Mouse (Mus musculus) thymus, postnatal 25 days (tissue): ENCODE measurements around the gene Pex14.
A peak's percentile ranks its signal among the peaks of the same experiment; 100 is the strongest.

Experiments
- DNase-seq: peaks from one replicate; pipeline ENCODE4 v3.0.0; 2022

The Pex14 gene

DNA sequence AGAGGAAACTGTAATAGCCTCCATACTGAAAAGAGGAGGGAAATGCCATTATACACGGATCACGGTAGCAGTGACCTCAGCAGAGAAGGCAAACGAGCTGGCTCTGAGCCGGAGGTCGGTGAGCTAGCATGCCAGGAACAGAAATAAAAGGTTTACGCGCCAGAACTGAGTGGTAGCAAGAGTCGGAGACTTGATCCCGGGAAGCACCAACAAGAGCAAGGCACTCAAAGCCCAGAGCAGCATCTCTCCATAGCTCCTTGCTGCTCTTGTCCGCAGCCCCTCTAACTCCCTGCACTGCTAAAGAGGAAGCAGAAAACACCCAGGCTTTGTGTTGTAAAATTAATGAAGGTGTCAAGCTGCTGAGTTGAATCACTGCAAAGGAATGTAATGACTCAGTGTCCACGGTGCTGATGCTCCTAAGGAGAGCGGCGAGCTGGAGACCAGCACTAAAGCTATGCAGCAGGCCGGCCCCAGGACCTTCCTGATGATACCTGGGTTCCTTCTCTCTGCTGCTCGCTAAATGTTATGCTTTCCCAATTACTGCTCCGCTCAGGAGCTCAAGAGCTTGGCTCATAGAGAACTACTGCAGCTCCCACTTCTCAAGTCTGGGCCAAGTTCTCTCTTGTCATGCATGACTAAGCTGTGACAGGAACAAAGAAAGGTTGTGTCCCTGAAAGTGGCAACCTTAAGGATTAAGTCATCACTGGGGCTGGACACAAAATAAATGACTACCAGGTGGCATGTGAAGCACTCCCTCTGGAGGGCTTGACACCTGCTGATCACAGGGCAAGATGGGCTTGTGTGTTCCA is 50.1 kb downstream of the Pex14 start:
- DNase-seq = no peak

DNA sequence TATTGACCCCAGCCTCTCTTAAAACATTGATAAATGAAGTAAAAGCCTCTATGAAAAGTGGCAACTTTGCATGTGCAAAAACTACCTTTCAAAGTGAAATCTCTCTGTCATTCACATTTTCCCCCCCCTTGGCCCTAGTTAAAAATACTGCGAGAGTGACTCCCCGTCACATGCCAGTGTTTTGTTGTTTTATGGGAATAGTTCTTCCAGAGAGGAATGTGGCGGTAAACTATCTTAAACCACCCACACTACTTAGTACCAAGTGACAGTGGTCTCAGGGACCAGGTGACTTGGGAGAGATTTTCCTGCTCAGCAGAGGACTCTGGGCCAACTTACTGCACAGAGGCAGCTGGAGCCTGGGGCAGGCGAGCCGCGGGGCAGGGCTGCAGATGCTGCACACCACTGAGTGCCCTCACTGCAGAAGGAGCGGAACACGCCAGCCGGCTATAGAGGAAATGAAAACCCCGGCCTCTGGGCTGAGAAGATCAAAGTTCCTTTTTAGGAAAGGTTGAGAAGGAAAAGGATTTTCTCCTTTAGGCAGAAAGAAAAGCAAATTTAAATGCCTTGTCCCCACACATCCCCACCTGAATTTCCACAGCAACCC is 50.9 kb downstream of the Pex14 start:
- peak; percentile 42 for DNase-seq

DNA sequence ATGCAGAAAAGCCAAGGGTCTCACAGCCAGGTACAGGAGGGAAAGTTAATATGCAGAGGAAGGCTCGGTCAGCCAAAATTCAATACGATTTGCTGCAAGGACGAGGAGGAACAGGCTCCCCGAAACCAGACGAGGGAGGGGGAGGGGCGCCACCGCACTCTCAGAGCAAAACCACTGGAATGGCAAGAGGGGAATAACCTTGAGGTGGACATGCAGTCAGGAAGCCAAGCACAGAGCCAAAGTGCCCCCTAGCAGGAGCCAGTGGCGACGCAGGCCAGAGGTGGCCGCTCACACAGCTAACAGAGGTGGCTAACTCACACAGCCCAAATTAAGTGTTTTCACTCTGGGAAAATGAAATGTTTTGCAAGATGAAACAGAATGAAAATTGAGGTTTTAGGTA is 52.3 kb downstream of the Pex14 start:
- DNase-seq = peak; percentile 19

DNA sequence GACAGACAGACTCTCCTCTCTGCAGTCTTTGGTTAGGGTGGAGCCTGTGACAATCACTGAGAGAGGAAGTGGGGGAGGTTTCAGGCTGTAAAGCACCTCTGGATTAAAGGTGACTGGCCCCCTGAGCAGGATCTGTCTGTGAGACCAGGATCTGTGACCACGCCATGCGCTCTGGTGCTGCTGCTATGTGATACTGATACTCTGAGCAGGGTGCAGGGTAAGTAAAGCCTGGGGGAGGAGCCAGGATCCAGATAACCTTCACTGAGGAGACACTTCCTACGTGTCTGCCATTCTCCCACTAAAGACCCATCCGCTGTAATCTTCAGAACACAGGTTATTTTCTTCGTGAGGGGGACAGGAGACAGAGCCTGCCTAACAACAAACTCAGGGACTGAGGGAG is 53.8 kb downstream of the Pex14 start:
- no peak for DNase-seq

DNA sequence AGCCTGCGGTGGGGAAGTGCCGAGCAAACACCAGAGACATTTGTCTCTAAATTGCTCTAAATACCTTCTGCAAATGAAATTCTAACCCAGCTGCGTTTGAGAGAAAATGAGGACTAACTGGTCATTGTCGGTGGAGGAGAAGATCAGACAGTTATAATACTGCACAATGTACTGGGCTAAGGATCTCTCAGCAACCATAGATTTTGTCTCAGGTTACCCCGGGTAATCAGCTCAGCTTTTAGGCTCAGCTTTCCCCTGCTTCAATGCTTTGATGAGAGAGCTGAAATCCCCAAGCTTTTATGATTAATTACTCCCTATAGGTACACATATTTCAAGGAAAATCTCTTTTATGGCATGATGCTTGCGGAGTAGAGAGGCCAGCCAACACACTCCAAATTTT is 59.4 kb downstream of the Pex14 start:
- no peak for DNase-seq

DNA sequence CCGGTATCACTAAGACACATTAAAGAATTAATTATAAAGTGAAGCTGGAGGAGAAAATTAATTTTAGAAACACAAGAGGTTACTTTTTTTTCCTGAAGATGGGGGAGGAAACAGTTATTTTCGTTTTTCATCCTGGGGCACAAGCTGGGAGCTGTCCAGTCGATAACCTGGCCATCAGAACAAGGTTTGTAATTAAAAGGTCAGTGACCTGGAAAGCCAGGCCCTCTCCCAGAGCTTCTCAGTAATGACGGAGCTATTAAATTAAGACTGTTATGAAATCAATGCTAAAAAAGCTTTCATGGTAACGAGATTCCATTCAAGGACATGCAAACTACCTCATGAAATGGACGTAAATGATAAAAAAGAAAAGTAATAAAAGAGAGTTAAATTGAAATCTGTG is 62.0 kb downstream of the Pex14 start:
- DNase-seq = no peak

DNA sequence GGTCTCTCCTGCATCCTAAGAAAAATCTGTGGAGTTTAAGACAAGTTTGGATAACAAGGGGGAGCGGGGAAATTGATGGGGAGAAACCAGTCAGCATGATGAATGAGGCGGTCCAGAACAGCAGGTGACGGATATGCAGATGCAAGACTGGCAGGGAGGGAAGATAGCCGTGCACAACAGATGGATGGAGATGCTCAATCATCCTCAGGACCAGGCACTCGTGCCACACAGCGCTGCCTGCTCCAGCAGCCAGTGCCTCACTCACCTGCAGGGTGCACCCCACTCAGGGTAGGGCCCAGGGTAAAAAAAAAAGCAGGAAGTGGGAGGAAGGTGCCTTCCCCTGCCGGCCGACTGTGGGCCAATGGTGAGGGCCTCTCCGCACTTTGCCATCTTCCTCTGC is 63.1 kb downstream of the Pex14 start:
- peak; percentile 18 for DNase-seq

DNA sequence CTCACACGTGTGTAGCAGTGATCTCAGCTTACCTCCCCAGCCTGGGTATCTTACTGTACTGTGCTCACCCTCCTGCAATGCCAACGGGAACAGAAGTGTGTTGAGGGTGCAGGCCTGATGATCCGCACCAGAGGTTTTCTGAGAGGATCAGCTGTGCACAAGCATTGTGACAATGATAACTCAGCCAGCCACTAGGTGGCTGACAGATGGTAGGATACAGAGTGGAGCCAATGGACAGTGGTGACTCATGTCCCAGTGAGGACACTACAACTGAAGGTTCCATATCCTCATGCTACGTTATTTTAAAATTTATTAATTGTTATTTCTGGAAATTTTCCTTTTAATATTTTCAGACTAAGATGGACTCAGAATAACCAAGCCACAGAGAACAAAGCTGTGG is 68.2 kb downstream of the Pex14 start:
- no peak for DNase-seq

DNA sequence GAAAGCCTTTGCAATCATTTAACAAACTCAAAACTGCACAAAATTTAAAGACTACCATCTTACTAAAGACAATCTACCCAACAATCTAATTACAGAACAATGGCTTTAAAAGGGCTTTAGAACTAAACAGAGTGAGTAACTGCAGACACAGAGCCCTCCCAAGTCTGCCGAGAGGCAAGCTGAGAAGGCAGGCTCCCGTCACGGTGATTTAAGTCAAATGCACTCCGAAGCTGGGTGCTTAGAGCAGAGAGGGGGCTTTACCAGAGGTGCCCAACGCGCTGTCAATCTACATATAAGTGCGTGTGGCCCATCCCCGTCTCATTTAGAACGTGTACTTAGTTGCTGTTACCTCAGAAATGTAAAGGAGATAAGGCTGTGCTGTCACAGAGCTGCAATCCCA is 72.1 kb downstream of the Pex14 start:
- DNase-seq = no peak

DNA sequence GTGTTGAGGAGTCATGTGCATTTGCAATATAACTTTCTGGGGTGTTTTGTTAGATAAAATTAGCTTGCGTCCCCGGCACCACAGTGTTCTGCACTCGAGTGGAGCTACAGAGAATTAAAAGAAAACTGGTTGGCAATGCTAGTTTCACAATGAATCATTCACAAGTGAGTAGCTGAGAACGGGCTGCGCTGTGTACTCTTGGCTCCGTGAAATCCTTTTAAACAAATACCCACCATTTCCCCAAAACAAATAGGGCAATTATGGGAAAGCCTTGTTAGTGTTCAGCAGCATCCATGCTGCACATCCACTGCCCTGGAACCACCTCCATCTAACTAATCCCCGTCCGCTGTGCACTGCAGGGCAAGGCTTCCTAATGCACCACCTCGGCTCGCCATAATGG is 74.4 kb downstream of the Pex14 start:
- DNase-seq = no peak

DNA sequence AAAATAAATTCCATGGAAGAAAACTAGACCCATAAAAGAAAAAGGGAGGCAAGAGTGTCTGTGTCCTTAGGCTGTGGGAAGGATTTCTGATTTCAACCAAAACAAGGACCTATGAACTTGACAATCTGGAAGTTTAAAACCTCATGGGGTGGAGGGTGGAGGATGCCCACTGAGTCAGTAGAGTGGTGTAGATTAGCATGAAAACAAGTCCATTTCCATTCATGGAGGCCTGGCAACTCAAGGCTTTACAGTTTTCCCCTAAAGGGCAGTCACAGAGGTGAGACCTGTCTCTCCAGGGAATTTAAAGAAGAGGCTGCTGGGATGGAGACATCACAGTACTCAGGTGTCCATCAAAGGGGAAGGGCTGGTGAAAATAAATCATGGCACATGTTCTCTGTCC is 78.7 kb downstream of the Pex14 start:
- DNase-seq = no peak

DNA sequence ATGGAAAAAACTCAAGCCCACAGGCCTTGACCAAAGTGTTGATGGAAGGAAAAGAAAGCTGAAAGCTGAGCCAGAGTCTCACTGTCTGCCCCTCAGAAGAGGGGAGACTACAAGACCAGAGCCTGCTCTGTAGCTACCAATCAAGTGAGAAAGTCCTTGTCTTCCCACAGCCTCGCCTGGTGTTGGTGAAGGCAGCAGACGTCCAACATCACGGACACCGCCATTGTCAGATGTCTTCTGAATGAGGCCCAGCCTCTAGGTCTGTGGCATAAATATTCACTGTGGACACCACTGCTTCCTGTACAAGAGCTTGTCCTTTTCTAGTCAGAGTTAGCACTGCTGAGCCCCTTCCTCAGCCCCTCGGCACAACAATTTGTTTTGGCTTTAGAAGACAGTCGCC is 80.2 kb downstream of the Pex14 start:
- no peak for DNase-seq

DNA sequence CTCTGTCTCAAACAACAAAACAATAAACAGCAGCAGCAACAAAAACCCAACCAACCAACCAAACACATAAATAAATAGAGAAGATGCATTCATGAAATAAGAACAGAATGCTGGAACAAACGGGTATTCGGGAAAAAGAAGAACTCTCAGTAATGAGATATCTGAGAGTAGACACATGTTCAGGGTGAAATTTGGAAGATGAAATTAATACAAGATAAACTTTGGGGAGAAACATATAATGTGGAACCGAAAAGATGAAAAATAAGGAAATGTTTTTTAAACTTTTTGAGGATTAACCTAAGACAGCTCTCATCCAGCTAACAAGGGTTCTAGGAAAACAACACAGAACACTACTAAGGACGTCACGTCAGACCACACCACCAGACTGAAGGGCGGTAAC is 92.9 kb downstream of the Pex14 start:
- DNase-seq = no peak

DNA sequence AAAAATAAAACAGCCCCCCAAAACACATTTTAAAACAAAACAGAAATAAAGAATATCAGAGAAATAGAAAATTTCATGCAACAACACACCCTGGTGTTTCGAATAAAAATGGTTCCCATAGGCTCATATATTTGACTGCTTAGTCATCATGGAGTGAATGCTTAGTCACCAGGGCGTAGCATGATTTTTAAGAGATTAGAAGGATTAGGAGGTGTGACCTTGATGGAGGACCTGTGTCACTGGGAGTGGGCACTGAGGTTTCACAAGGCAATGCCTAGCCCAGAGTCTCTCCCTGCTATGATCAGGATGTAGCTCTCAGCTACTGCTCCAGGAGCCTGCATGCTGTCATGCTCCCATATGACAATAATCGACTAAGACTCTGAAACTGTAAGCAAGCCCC is 93.6 kb downstream of the Pex14 start:
- DNase-seq = no peak

DNA sequence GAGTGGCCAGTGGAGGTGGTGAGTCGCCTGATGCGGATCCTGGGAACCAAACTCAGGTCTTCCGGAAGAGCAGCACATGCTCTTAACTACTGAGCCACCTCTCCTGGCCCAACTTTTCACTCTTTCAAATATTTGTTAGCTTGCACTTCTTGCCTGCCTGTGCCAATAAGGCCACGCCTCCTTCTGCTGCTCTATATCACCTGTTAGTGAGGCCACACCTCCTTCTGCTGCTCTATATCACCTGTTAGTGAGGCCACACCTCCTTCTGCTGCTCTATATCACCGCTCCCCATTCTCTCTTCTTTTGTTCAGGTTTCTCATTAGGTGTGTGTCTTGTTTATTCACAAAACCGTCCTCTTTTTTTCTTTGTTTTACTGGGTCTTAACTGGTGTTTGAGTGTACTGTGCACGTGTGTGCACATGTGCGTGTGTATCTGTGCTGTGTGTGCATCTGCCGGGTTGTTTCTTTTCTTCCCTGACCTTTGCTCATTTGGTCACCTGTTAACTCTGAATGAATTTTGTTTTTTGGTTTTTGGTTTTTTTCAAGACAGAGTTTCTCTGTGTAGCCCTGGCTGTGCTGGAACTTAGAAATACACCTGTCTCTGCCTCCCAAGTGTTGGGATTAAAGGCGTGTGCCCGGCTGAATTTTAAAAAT is 97.1 kb downstream of the Pex14 start:
- no peak for DNase-seq

DNA sequence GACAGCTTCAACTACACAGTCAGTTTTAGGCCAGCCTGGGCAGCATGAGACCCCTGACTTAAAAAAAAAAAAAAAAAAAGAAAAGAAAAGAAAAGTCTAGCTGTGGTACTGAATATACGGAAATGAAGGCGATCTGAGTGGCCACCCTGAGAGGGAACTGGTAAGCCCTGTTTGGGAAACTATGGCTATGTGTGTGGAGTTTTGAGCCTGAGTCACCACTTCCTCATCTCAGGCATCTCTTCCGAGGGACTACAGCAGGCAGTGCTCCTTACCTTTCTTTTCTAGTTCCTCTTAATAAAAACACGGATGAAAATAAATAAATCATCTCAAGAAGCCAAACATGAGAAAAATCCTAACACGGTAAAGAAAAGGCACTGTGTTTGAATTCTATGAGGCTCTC is 98.2 kb downstream of the Pex14 start:
- DNase-seq = no peak

DNA sequence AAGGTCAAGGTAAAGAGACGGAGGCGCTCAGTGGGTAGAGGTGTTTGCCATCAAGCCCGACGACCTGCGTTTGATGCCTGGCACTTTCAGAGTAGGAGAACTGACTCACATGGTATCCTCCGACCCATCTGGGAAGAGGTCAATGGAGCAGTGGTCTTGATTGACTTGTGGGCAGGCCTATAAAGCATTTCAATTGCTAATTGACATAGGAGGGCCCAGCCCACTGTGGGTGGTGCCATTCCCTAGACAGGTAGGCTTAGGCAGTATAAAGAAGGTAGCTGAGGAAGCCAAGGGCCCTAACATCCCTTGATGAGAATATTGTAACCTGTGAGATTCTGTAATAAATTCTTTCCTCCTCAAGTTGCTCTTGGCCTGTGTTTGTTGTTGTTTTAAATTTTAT is 98.9 kb downstream of the Pex14 start:
- no peak for DNase-seq

DNA sequence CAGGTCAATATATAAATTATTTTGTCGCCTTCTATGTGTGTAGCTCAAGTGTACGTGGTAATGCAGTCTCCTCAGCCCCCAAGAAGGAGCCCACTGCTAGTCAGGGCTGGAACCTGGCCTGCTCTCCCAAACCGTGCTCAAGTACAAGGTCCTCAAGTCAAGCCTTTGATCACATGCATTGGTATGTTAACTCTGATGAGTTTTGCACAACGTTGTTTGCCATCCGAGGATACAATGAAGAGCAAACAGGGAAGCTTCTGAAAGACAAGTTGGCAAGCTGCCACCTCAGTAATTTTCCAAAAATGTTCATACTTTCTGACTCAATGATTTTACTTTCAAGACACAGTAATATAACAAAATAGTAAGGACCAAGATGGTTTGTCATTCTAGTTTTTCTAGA is 105.7 kb downstream of the Pex14 start:
- no peak for DNase-seq

DNA sequence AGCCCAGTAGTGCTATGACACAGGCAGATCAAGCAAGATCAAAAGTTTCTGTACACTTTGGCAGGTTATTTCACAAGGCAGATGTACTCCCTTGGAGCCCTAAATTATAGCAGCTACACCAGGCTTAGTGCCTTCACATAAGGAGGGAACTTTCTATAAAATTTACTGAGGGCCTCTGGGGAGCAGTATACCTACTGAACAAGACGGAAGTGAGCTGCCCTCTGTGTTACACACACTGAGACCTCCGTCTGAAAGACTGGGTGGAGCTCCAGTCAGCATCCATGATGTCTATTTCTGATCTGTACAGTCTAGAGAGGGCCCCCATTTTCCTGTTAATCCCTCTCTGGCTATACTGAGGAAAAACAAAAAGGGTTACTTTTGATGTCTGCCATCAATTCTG is 109.6 kb downstream of the Pex14 start:
- no peak for DNase-seq

DNA sequence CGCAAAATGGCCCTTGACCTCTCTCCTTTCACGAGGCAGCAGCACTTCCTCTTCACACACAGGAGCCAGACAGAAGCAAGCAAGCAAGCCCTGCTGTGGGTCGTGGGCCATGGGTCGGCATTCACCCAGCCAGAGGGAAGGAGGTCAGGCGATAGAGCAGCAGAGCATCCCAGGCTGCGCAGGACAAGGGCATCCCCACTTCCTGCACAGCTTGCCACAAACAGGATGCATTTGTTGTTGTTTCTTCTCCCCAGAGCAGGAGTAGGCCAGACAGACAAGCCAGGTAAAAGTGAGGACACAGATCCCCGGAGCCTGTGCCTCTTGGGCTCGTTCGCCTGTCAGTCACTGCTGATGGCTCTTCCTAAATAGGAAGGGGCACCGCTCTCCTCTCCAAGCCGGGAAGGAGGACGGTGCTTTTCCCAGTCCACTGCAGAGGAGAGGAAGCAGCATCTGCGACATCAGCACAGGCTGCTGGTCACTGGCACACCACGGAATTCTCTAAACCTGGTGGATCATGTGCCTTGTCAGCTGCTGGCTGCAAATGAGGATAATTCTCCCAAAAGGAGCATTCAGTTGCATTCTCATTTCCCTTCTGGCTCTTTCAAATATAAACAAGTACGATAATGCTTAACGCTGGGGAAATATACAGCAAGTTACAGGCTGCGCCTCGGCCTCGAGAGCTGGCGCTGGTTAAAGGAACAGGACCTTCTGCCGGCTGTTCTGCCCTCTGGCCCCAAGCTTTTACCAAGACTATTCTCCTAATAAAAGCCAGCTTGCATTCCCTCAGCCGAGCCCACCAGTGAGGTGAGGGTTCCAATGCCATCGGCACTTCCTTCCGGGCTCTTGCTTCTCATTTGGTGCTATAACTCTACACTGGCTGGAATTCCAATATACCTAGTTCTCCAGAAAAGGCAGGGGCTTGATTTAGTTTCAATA is 113.9 kb downstream of the Pex14 start:
- DNase-seq = no peak

DNA sequence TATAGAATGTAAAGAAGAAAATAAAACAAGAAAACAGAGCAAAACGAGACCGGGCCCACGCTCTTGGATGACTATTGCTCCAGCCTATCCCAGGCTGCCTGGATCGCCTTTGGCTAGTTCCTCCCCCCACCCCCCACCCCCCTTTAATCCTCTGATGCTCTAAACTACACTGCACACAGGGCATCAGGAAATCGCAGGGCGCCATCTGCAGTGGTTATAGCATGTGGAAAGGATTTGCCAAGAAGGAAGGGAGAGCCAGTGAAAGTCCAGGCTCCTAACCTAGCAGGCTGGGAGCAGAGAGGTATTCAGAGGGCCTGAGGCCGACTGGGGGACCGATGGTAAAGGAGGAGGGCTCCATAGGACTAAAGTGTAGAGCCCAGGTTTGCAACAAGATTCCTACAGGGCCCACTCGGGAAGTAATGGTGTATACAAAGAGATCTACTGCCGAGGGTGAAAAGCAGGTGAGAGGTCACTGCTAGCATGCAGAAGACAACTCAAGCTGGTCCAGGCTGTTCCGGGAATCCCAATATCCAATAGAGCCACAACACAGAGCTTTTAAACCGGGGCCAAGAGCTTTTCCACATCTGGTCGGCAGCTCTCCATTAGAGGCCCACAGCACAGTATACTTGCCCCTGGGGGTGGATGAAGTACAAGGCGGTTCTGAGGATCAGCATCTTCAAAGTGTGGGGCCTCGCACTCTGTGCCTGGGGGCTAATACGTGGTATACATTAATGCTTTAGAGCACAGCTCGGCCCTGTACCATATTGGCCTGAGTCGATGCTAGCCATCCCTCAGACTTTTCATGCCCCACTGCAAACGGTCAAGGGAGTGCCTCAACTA is 114.8 kb downstream of the Pex14 start:
- DNase-seq = no peak

DNA sequence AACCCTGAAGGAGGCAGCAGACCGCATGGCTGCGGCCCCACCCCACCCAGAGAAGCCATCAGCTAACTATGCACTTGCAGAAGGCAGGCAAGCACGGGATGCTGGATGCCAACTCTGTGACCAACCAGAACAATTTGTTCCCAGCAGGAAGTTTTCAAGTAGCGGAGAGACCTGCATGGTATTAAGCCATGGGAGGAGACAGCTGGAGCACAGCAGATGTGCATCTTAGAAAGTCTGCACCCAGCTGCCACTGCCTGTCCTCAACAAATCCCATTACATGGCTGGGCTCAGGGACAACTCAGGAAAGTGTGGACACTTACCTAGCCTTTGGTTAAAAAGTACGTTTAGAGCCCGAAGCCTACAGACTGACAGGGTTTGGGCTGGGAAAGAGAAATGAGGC is 117.4 kb downstream of the Pex14 start:
- no peak for DNase-seq
